Mouse (Mus musculus): Measurements from ENCODE around the gene Utp20. TPM values are rescaled to one million over a fixed set of nuclear protein-coding genes. Genes with fewer than 3 reads are reported as not detected.
A peak's percentile ranks its signal among the peaks of the same experiment; 100 is the strongest.
"Not testable (repeated sequence)": the region's sequence is repeated elsewhere in the genome, so short reads cannot be mapped to it uniquely, and the experiment has no call there.

The Utp20 gene
- polyA plus RNA-seq, 1 experiment from 2014 or later: 12.4 TPM

DNA sequence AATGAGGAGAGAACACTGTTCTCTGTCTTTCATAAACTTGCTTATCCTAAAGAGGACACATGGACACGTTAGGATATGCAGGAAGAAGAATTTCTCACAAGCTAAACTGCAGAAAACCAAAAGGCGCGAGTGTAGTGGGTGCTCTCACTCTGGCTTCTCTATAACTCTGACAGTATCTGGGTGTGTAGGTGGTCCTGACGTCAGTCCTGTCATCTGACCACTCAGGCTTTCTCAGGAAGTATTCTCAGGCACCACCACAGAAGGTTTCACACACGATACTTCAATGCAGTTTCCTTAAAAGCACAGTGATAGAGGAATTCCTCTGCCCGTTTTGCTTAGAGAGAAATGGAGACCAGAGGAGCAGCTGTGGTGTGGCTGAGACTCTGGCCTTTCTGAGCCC is 50.4 kb downstream of the Utp20 start:
- no peaks in the 10 kb centered on the region for H3K9me3 ChIP-seq (replicated peaks; ENCODE audit: low read length)
- no peak overlapping the region for H3K9ac ChIP-seq (ENCODE audit: low read depth, low read length)
- H3K27me3 ChIP-seq (ENCODE audit: insufficient read depth, low read length): no peaks in the 10 kb centered on the region
- ATAC-seq (replicated peaks; ENCODE audit: low FRiP score, low read depth): no peak
- H3K4me3 ChIP-seq (replicated peaks; ENCODE audit: low read depth, low read length): no peak overlapping the region
- no peak overlapping the region for H3K27ac ChIP-seq
- H3K4me1 ChIP-seq (replicated peaks; ENCODE audit: insufficient read depth, low read length): no peaks in the 10 kb centered on the region
- H3K4me2 ChIP-seq (ENCODE audit: low read length): no peak overlapping the region
- WGBS: 89% methylated on average over 6 of the region's 6 CpGs
- peaks cover 45% of the 10 kb centered on the region for H3K36me3 ChIP-seq (ENCODE audit: insufficient read depth, low read length)
- no peak for DNase-seq (ENCODE audit: low spot score)
- TF ChIP-seq CTCF (IDR thresholded peaks at IDR 0.05; ENCODE audit: low read depth): no peak

DNA sequence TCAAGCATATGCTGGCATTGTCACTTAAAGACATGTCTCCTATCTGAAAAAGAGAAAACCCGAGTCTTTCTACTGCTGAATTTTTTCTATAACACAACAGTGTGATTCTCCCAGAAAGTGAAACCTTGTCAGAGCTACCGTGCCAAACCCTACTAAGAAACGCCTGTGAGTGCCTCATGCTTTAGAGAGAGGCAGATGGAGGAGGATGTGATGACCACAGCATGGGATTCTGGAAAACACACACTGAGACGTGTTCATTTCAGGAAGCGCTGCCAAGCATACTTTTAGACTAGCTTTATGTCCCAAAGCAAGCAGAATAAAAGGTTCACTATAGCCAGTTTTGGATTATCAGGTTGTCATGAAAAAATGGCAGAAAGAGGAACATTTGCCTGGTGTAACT is 53.6 kb downstream of the Utp20 start:
- not testable (repeated sequence) for H3K27ac ChIP-seq; ATAC-seq (replicated peaks; ENCODE audit: low FRiP score, low read depth); H3K27me3 ChIP-seq (ENCODE audit: insufficient read depth, low read length); H3K4me2 ChIP-seq (ENCODE audit: low read length); H3K4me3 ChIP-seq (replicated peaks; ENCODE audit: low read depth, low read length); H3K9ac ChIP-seq (ENCODE audit: low read depth, low read length); H3K9me3 ChIP-seq (replicated peaks; ENCODE audit: low read length); H3K4me1 ChIP-seq (replicated peaks; ENCODE audit: insufficient read depth, low read length); DNase-seq (ENCODE audit: low spot score)
- H3K36me3 ChIP-seq (ENCODE audit: insufficient read depth, low read length): peaks cover 56% of the 10 kb centered on the region
- WGBS: 91% methylated on average over 5 of the region's 5 CpGs

DNA sequence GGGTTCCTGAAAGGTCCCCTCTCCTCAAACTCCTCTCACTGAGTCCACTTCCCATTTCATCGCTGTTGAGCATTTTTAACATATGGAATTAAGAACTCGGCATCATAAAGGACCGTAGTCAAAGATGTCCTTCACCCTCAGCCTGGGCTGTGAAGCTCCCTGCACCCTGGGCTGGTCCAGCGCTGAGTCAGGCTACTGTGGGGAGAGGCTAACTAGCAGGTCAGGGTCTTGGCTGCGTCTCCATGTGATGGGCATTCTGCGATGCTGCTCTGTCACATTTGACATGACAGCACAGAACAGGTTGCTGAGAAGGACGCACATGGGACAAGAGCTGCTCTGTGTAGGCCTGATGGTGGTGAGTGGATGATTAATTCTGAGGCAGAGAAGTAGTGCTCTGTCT is 56.9 kb downstream of the Utp20 start:
- no peaks in the 10 kb centered on the region for H3K4me1 ChIP-seq (replicated peaks; ENCODE audit: insufficient read depth, low read length)
- no peak for TF ChIP-seq CTCF (IDR thresholded peaks at IDR 0.05; ENCODE audit: low read depth)
- H3K27me3 ChIP-seq (ENCODE audit: insufficient read depth, low read length): no peaks in the 10 kb centered on the region
- no peaks in the 10 kb centered on the region for H3K9me3 ChIP-seq (replicated peaks; ENCODE audit: low read length)
- no peak overlapping the region for H3K27ac ChIP-seq
- peaks cover 59% of the 10 kb centered on the region for H3K36me3 ChIP-seq (ENCODE audit: insufficient read depth, low read length)
- no peak overlapping the region for H3K4me2 ChIP-seq (ENCODE audit: low read length)
- no peak for ATAC-seq (replicated peaks; ENCODE audit: low FRiP score, low read depth)
- DNase-seq (ENCODE audit: low spot score): no peak
- 97% methylated on average over 7 of the region's 7 CpGs for WGBS
- no peak overlapping the region for H3K4me3 ChIP-seq (replicated peaks; ENCODE audit: low read depth, low read length)
- H3K9ac ChIP-seq (ENCODE audit: low read depth, low read length): no peak overlapping the region

DNA sequence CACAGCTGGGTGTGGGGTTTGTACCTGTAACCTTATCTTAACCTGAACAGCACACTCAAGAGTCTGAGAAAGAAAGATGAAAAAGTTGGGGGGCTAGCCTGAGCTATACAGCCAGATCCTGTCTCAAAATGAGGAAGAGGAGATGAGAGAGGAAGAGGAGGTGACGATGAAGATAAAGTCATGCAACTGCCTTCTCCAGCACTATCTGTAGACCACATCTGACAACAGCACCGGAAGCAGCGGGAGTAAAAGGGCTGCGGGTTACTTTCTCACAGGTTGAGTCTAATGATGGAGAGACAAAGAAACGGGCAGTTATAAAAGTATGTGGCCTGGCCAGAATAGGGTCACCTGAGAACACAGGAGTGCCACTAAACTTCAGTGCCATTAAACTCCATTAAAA is 57.6 kb downstream of the Utp20 start:
- Histone ChIP-seq H3K9me3 (replicated peaks; ENCODE audit: low read length) (no peaks in the 10 kb centered on the region), H3K27me3 (ENCODE audit: insufficient read depth, low read length) (no peaks in the 10 kb centered on the region), H3K4me3 (replicated peaks; ENCODE audit: low read depth, low read length) (no peak overlapping the region), H3K27ac (no peak overlapping the region), H3K4me1 (replicated peaks; ENCODE audit: insufficient read depth, low read length) (no peaks in the 10 kb centered on the region), H3K4me2 (ENCODE audit: low read length) (no peak overlapping the region), H3K36me3 (ENCODE audit: insufficient read depth, low read length) (peaks cover 65% of the 10 kb centered on the region), H3K9ac (ENCODE audit: low read depth, low read length) (no peak overlapping the region)
- ATAC-seq (replicated peaks; ENCODE audit: low FRiP score, low read depth) (no peak), DNase-seq (ENCODE audit: low spot score) (no peak)
- 90% methylated on average over 5 of the region's 5 CpGs for whole genome bisulfite sequencing
- no peak for TF ChIP-seq CTCF (IDR thresholded peaks at IDR 0.05; ENCODE audit: low read depth)

DNA sequence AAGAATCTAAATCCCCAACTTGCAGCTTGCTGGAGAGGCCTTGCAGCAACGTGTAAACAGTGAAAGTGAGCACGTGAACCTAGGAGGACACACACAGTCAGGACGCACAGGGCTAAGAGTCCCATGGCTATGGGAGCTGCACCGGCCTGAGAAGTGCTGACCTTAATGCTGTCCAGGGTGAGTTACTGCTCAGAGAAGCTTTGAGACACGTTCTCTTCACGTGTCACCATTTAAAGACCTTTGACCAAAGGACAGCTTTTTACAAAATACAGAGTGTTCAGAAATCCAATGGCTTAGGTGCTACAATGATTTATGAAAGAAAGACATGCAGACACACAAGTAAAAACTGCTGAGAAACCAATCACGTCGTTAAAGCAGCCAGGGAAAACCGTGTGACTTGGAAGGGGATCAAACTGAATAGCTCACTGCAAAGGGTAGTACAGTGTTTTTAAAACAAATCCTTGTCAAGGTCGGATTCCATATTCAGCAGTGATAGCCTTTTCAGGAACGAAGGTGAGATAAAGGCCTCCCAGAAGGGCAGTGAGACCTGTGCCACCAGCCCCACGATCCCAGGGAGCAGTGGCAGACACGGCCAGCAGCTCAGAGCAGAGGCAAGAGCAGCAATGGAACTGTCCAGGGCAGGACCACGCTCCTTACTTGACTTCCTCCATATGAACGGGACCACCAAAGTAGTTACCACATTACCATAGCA is 61.0 kb downstream of the Utp20 start:
- H3K36me3 ChIP-seq (ENCODE audit: insufficient read depth, low read length): peaks cover 60% of the 10 kb centered on the region
- H3K4me1 ChIP-seq (replicated peaks; ENCODE audit: insufficient read depth, low read length): no peaks in the 10 kb centered on the region
- peak; percentile 87 for ATAC-seq (replicated peaks; ENCODE audit: low FRiP score, low read depth)
- H3K27ac ChIP-seq: no peak overlapping the region
- H3K4me3 ChIP-seq (replicated peaks; ENCODE audit: low read depth, low read length): no peak overlapping the region
- no peak overlapping the region for H3K4me2 ChIP-seq (ENCODE audit: low read length)
- 74% methylated on average over 15 of the region's 15 CpGs for WGBS
- H3K9ac ChIP-seq (ENCODE audit: low read depth, low read length): no peak overlapping the region
- no peaks in the 10 kb centered on the region for H3K9me3 ChIP-seq (replicated peaks; ENCODE audit: low read length)
- no peak for DNase-seq (ENCODE audit: low spot score)
- no peaks in the 10 kb centered on the region for H3K27me3 ChIP-seq (ENCODE audit: insufficient read depth, low read length)
- TF ChIP-seq CTCF (IDR thresholded peaks at IDR 0.05; ENCODE audit: low read depth): no peak

DNA sequence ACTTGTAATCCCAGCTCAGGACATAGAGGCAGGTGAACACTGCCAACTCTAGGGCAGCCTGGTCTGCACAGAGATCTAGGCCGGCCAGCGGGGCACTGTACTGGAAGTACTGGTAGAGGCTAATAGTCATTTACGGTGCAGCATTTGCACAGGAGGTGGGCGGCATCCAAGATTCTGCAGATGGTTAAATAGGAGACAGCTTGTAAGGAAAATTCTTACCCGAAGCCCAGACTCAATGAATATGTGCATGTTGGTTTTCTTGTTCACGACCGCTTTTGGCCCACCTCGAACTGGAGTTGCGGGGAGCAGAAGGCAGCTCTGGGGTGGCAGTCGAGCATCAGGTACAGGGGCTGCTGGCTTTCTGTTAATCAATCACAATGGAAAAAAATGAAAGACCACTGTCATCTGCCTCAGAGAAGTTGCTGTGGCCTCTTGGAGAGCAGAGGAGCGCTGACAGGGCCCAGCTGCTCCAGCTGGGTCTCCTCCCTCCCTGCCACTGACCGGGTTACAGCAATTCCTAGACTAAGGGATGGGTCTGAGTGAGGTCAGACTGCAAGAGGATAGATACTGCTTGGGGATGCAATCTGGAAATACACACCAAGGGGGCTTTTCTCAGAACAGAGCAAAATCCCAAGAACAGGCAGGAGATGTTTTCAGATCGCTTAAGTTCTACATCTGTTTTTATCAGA is 64.9 kb downstream of the Utp20 start:
- Histone ChIP-seq H3K27ac (no peak overlapping the region), H3K9ac (ENCODE audit: low read depth, low read length) (no peak overlapping the region), H3K27me3 (ENCODE audit: insufficient read depth, low read length) (no peaks in the 10 kb centered on the region), H3K4me1 (replicated peaks; ENCODE audit: insufficient read depth, low read length) (no peaks in the 10 kb centered on the region), H3K4me3 (replicated peaks; ENCODE audit: low read depth, low read length) (no peak overlapping the region), H3K4me2 (ENCODE audit: low read length) (no peak overlapping the region), H3K36me3 (ENCODE audit: insufficient read depth, low read length) (peaks cover 42% of the 10 kb centered on the region), H3K9me3 (replicated peaks; ENCODE audit: low read length) (no peaks in the 10 kb centered on the region)
- ATAC-seq (replicated peaks; ENCODE audit: low FRiP score, low read depth) (no peak), DNase-seq (ENCODE audit: low spot score) (peak; percentile 35)
- WGBS: 91% methylated on average over 13 of the region's 13 CpGs
- TF ChIP-seq CTCF (IDR thresholded peaks at IDR 0.05; ENCODE audit: low read depth): no peak

All from kidney, postnatal 0 days (tissue).